Mouse (Mus musculus) hindbrain, embryonic 13.5 days (tissue): ENCODE results near the gene Hdc. TPM values are rescaled to one million over a fixed set of nuclear protein-coding genes. Genes with fewer than 3 reads are reported as not detected.
"Not testable (repeated sequence)": the region's sequence is repeated elsewhere in the genome, so short reads cannot be mapped to it uniquely, and the experiment has no call there.

Experiments
- ATAC-seq: fragments of 200-750 bp; cut with Nextera tagmentation; 2 replicates; pipeline ENCODE4 v1.8.0; 2017; ENCODE audit warnings: moderate TSS enrichment; ENCODE audit not compliant: low FRiP score
- H3K27ac ChIP-seq: fragments of 300-500 bp; sonication (generic); 2 replicates; pipeline ENCODE4 v1.5.1; 2015; ENCODE audit warnings: inconsistent platforms, mild to moderate bottlenecking, moderate library complexity
- H3K27me3 ChIP-seq: fragments of 300-500 bp; sonication (generic); 2 replicates; pipeline ENCODE4 v1.6.1; 2015; ENCODE audit warnings: mild to moderate bottlenecking, inconsistent platforms
- H3K36me3 ChIP-seq: fragments of 300-500 bp; sonication (generic); 2 replicates; pipeline ENCODE4 v1.6.1; 2015; ENCODE audit warnings: mild to moderate bottlenecking, inconsistent platforms
- H3K4me1 ChIP-seq: fragments of 300-500 bp; sonication (generic); replicated peaks from 2 replicates; pipeline ENCODE4 v1.6.1; 2015; ENCODE audit warnings: inconsistent platforms
- H3K4me2 ChIP-seq: fragments of 300-500 bp; sonication (generic); 2 replicates; pipeline ENCODE4 v1.6.1; 2015; ENCODE audit warnings: inconsistent platforms, mild to moderate bottlenecking, moderate library complexity
- H3K4me3 ChIP-seq: fragments of 300-500 bp; sonication (generic); 2 replicates; pipeline ENCODE4 v1.5.1; 2015; ENCODE audit warnings: mild to moderate bottlenecking, inconsistent platforms
- H3K9ac ChIP-seq: fragments of 300-500 bp; sonication (generic); 2 replicates; pipeline ENCODE4 v1.6.1; 2015; ENCODE audit warnings: mild to moderate bottlenecking, inconsistent platforms
- H3K9me3 ChIP-seq: fragments of 300-500 bp; sonication (generic); 2 replicates; pipeline ENCODE4 v1.6.1; 2016; ENCODE audit warnings: inconsistent platforms
- WGBS: fragments of 180-500 bp; shearing (Covaris S2); methylation state at CpG from one replicate; pipeline ENCODE4 v1.1.7; 2015; 5-methylcytosine and 5-hydroxymethylcytosine counted together
- polyA plus RNA-seq: library from polyadenylated mRNA; unstranded; fragments of >200 nt; fragmentation: Nextera tagmentation; extraction: Ambion mirVana; gene quantifications from 2 replicates; pipeline ENCODE4 v1.2.1, GENCODE M21; 2015

Gene Hdc
- polyA plus RNA-seq, 1 experiment from 2014 or later = 2.8 TPM

- H3K4me1 ChIP-seq = no peaks in the 10 kb centered on the region; the same call in 1 of the 2 replicates
- no peak overlapping the region for H3K4me3 ChIP-seq
- no peak overlapping the region for H3K27ac ChIP-seq
- H3K4me2 ChIP-seq = no peak overlapping the region
- no peaks in the 10 kb centered on the region for H3K27me3 ChIP-seq
- peaks cover 13% of the 10 kb centered on the region; the same call in 1 of the 2 replicates for H3K36me3 ChIP-seq
- H3K9ac ChIP-seq = no peak overlapping the region
- ATAC-seq = no peak
- no peaks in the 10 kb centered on the region for H3K9me3 ChIP-seq
These were observed 4.0 kb upstream of the Hdc start for GRCm38 (mm10) chr2:126623138-126623537.

- no peak overlapping the region for H3K4me2 ChIP-seq
- no peaks in the 10 kb centered on the region for H3K9me3 ChIP-seq
- no peaks in the 10 kb centered on the region; the same call in 1 of the 2 replicates for H3K4me1 ChIP-seq
- H3K9ac ChIP-seq = no peak overlapping the region
- no peak overlapping the region for H3K27ac ChIP-seq
- no peak overlapping the region for H3K4me3 ChIP-seq
- WGBS = 90% methylated on average over 2 of the region's 2 CpGs
- peaks cover 7% of the 10 kb centered on the region; the same call in 1 of the 2 replicates for H3K36me3 ChIP-seq
- no peaks in the 10 kb centered on the region for H3K27me3 ChIP-seq
- no peak for ATAC-seq
These were observed 3.4 kb upstream of the Hdc start for GRCm38 (mm10) chr2:126622455-126622854.

GRCm38 (mm10) chr2:126618470-126619179, 474 bp downstream of the Hdc start:
- no peaks in the 10 kb centered on the region for H3K27me3 ChIP-seq
- no peaks in the 10 kb centered on the region for H3K9me3 ChIP-seq
- no peaks in the 10 kb centered on the region for H3K36me3 ChIP-seq
- 25% methylated on average over 8 of the region's 8 CpGs for WGBS
- H3K4me2 ChIP-seq = no peak overlapping the region
- ATAC-seq = no peak
- H3K4me3 ChIP-seq = no peak overlapping the region
- no peak overlapping the region for H3K27ac ChIP-seq
- no peak overlapping the region for H3K9ac ChIP-seq
- H3K4me1 ChIP-seq = no peaks in the 10 kb centered on the region; the same call in 1 of the 2 replicates

GRCm38 (mm10) chr2:126615355-126615754, 3.7 kb downstream of the Hdc start:
- H3K9ac ChIP-seq = no peak overlapping the region
- no peak for ATAC-seq
- no peaks in the 10 kb centered on the region for H3K36me3 ChIP-seq
- no peak overlapping the region for H3K27ac ChIP-seq
- H3K27me3 ChIP-seq = no peaks in the 10 kb centered on the region
- H3K4me2 ChIP-seq = no peak overlapping the region
- no peaks in the 10 kb centered on the region for H3K9me3 ChIP-seq
- WGBS = 81% methylated on average over 3 of the region's 3 CpGs
- H3K4me3 ChIP-seq = no peak overlapping the region
- H3K4me1 ChIP-seq = no peaks in the 10 kb centered on the region; the same call in 1 of the 2 replicates

GRCm38 (mm10) chr2:126609600-126609999, 9.5 kb downstream of the Hdc start:
- ATAC-seq, H3K9me3 ChIP-seq, H3K9ac ChIP-seq, H3K4me2 ChIP-seq, H3K27ac ChIP-seq, H3K4me3 ChIP-seq, H3K36me3 ChIP-seq, H3K4me1 ChIP-seq, H3K27me3 ChIP-seq: not testable (repeated sequence)
- 79% methylated on average over 12 of the region's 12 CpGs for WGBS

DNA sequence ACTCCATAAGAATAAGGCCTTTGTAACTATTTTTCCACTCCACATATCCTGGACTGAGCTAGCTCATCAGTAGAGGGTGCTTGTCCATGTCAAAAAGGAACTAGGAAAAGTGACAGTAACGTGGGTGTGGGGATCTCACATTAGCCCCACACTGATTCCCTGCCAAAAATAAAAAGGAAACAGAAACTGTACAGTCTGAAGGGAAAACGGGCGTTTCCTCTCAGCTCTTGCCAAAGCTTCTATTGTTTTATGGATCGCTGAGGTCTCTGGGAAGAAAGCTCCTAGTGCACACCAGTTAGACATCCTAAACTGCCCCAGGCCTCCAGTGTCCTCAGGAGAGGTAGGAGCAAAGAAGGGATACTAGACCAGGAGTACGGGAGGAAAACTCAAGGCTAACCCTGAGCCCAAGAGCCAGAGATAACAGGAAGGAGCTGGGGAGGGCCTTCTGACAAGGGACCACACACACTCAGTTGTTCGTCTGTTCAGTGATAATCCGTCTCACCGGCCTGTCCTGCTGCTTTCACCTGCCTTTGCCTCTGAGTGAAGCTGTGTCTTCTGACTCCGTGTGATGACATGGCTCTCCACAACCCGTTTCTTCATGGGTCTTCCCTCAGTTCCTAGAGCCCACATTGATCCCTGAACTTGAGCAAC, 11.4 kb downstream of the Hdc start:
- Histone ChIP-seq H3K9me3 (no peaks in the 10 kb centered on the region), H3K9ac (no peak overlapping the region), H3K4me3 (no peak overlapping the region), H3K4me1 (no peaks in the 10 kb centered on the region), H3K36me3 (no peaks in the 10 kb centered on the region), H3K27me3 (no peaks in the 10 kb centered on the region), H3K27ac (no peak overlapping the region), H3K4me2 (no peak overlapping the region)
- no peak for ATAC-seq
- 77% methylated on average over 10 of the region's 10 CpGs for WGBS

DNA sequence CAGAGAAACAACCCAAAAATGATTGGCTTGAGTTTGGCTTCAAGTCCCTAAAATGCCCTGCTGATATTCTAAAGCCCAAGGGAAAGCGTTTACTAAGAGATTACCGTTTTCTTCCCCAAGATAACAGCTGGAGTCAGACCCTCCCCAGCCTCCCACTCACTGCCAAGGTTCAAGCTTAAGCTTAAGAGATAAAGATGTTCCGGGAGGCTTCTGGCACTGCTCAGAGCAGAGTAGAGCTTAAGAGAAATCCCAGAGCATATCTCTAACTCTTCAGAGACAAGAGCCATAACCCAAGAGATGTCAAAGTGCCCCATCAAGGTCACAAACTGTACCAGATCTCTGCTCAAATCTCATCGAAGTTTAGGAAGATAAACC, 12.4 kb downstream of the Hdc start:
- Histone ChIP-seq H3K36me3 (no peaks in the 10 kb centered on the region), H3K9me3 (no peaks in the 10 kb centered on the region), H3K9ac (no peak overlapping the region), H3K4me1 (no peaks in the 10 kb centered on the region), H3K4me3 (no peak overlapping the region), H3K27ac (no peak overlapping the region), H3K27me3 (no peaks in the 10 kb centered on the region), H3K4me2 (no peak overlapping the region)
- WGBS = 73% methylated on average over 4 of the region's 4 CpGs
- ATAC-seq = no peak

DNA sequence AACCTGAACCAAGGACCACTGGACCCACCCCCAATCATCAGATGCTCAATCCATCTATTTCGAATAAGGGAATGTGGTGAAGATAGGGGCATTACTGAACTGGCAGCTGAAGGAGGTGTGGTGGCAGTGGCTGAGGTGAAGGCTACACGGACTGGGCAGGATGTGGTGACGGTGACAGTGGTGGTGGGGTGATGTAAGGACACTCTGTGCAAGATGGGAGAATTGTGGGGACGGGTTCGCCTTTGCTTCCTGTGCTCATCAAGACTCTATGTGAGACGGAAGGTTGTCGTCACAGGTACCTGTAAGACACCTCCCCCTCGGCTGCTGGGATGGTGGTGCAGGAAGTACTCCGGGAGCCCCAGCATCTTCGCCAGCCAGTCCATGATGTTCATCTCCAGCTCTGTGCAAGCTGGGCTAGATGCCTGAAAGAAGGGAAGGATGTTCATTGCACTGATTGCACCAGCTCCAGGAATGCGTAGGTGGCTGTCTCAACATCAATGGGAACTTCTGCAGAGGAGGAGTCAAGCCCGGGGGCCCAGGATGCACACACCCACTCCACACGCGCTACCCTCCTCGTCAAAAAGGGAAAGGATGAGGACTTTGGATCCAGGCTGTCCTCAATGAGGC, 12.9 kb downstream of the Hdc start:
- Histone ChIP-seq H3K4me1 (no peaks in the 10 kb centered on the region), H3K4me3 (no peak overlapping the region), H3K4me2 (no peak overlapping the region), H3K36me3 (no peaks in the 10 kb centered on the region), H3K27ac (no peak overlapping the region), H3K9ac (no peak overlapping the region), H3K9me3 (no peaks in the 10 kb centered on the region), H3K27me3 (no peaks in the 10 kb centered on the region)
- WGBS = 88% methylated on average over 15 of the region's 15 CpGs
- no peak for ATAC-seq

- no peak for ATAC-seq
- H3K36me3 ChIP-seq = no peaks in the 10 kb centered on the region
These were observed 17.0 kb downstream of the Hdc start for GRCm38 (mm10) chr2:126601918-126602600.

DNA sequence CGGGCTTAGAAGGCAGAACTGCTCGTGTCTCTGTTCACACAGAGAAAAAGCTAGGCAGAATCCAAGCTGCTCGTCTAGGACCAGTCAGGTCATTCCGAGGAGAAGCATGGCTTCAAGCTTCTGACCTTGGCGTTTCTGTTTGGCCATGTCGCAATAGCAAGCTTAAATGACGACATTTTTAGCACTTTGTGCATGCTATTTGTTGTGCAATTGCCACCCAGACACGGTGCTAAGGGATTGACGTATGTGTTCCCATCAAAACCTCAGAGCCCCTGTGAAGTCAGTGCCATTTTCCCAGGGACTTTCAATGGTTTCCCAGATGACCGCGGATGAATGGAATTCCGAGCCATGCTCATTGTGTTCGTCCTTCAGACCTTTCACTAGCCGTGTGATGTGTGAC, 18.6 kb downstream of the Hdc start:
- no peak for ATAC-seq
- no peaks in the 10 kb centered on the region for H3K9me3 ChIP-seq
- no peaks in the 10 kb centered on the region for H3K4me1 ChIP-seq
- H3K4me3 ChIP-seq = no peak overlapping the region
- WGBS = 78% methylated on average over 14 of the region's 14 CpGs
- no peaks in the 10 kb centered on the region for H3K27me3 ChIP-seq
- no peak overlapping the region for H3K27ac ChIP-seq
- H3K9ac ChIP-seq = no peak overlapping the region
- H3K4me2 ChIP-seq = no peak overlapping the region
- no peaks in the 10 kb centered on the region for H3K36me3 ChIP-seq

More at GRCm38 (mm10) chr2:126601918-126602600, 17.0 kb downstream of the Hdc start:
- Histone ChIP-seq H3K4me1 (no peaks in the 10 kb centered on the region), H3K27me3 (no peaks in the 10 kb centered on the region), H3K4me2 (no peak overlapping the region), H3K9me3 (no peaks in the 10 kb centered on the region), H3K9ac (no peak overlapping the region), H3K4me3 (no peak overlapping the region), H3K27ac (no peak overlapping the region)
- whole genome bisulfite sequencing = 93% methylated on average over 14 of the region's 14 CpGs

DNA sequence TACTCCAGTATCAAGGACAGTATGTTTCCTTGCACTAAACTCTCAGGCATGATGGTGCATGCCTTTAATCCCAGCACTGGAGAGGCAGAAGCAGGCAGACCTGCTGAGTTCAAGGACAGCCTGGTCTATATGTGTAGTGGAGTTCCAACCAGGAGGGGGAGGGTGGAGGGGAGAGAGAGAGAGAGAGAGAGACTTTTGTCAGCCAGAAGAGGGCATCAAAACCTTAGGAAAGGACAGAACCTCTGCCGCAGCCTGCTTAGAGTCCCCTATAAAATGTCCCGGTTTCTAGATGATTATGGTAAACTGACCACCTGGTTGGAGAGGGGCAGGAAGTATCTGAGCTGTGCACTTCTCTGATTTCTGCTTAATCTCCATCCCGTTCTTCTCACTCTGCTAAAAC, 20.1 kb downstream of the Hdc start:
- Histone ChIP-seq H3K4me2 (no peak overlapping the region), H3K9ac (no peak overlapping the region), H3K9me3 (no peaks in the 10 kb centered on the region), H3K4me3 (no peak overlapping the region), H3K27ac (no peak overlapping the region), H3K36me3 (no peaks in the 10 kb centered on the region), H3K27me3 (no peaks in the 10 kb centered on the region), H3K4me1 (0 out of 2 replicates have a peak, but pooled peaks cover 4% of the 10 kb centered on the region)
- no peak for ATAC-seq
- WGBS = 16% methylated on average over 3 of the region's 3 CpGs

GRCm38 (mm10) chr2:126598359-126598758, 20.7 kb downstream of the Hdc start:
- H3K4me1 ChIP-seq = 0 out of 2 replicates have a peak, but pooled peaks cover 5% of the 10 kb centered on the region
- WGBS = 59% methylated on average over 2 of the region's 2 CpGs
- H3K9me3 ChIP-seq = no peaks in the 10 kb centered on the region
- no peaks in the 10 kb centered on the region for H3K27me3 ChIP-seq
- ATAC-seq = no peak
- no peak overlapping the region for H3K27ac ChIP-seq
- no peak overlapping the region for H3K4me2 ChIP-seq
- H3K36me3 ChIP-seq = no peaks in the 10 kb centered on the region
- H3K9ac ChIP-seq = no peak overlapping the region
- no peak overlapping the region for H3K4me3 ChIP-seq
